Mouse (Mus musculus): ENCODE data around the gene 4833423E24Rik.

DNA sequence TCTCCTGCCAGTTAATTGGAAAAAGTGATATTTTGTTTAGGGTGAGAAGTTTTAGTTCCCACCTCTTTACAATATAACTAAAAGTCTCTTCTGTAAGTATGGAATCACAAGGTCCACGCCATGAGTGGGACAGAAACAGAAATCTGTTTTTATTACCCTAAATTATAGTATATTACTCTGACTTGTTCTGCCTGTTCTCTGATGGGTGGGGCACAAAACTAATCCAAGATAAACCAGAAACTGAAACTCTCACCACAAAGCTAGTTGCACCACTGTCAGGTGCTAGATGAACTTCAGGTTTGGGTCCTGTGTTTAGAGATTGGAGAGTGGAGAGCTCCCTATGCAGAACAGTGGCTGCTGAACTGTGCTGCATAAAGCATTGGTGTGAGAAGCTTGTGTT lies 15.1 kb upstream of the 4833423E24Rik start:
- TF ChIP-seq CTCF (IDR thresholded peaks at IDR 0.05; ENCODE audit: low read depth, low read length) (no peak), GATA1 (IDR thresholded peaks at IDR 0.05; ENCODE audit: borderline replicate concordance, low read length) (no peak), TAL1 (conservative IDR thresholded peaks at IDR 0.05; ENCODE audit: low read depth, low read length) (no peak), GATA2 (IDR thresholded peaks at IDR 0.05; ENCODE audit: borderline replicate concordance, low read depth, low read length) (no peak)
